Mouse (Mus musculus): ENCODE results near the gene Gas2l1.

DNA sequence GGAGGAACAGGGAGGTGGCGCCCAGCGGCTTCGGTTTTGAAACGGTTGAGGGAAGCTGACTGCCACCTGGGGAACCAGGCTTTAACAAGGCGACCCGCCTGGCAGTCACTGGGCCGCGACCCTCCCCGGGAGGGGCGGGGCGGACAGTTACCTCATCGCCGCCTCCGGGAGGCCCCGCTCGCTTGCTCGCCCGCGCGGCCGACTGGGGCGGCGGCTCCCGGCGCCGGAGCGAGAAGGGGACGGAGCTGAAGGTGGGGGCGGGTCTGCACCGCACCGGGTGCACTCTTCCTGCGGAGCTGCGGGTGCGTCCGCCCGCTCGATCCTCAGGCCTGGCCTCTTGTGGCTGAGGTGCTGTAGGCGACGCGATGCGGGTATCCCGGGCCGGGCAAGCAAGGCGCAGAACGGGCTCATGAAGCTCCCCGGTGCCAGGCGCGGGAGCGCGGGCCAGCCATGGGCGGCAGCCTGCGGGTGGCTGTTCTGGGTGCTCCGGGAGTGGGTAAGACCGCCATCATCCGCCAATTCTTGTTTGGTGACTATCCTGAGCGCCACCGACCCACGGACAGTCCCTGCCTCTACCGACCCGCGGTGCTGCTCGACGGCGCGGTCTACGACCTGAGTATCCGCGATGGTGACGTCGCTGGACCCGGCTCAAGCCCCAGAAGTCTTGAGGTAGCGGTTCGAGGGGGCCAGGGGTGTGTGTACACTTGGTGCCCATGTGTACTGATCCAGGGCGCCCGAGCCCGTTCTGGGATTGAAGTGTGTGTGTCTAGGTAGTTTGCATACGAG lies 7.1 kb downstream of the Gas2l1 start, which contains the start of gene Rasl10a:
- TF ChIP-seq CTCF (IDR thresholded peaks at IDR 0.05; ENCODE audit: control insufficient read depth, insufficient read depth, insufficient read length) (no peak), MYOG (IDR thresholded peaks at IDR 0.05; ENCODE audit: control insufficient read depth, extremely low read depth, insufficient read length) (no peak), FOSL1 (IDR thresholded peaks at IDR 0.05; ENCODE audit: insufficient read depth, low read length, poor library complexity, severe bottlenecking) (no peak)
